Mouse (Mus musculus) thymus, adult 2 months (tissue): ENCODE measurements around the gene Srrm4.

ENCODE experiments used
- CTCF ChIP-seq: fragments of 200-500 bp; IDR thresholded peaks from 2 replicates; pipeline ENCODE4 v1.5.1; 2012; ENCODE audit warnings: mild to moderate bottlenecking, control low read depth, low read length, moderate library complexity, borderline replicate concordance; ENCODE audit not compliant: control insufficient read depth, poor library complexity, insufficient read depth; ENCODE audit errors: extremely low read depth
- POLR2A ChIP-seq: fragments of 200-500 bp; IDR thresholded peaks from 2 replicates; pipeline ENCODE4 v1.6.1; 2012; ENCODE audit warnings: mild to moderate bottlenecking, low read length, control low read depth, moderate library complexity; ENCODE audit not compliant: control insufficient read depth, poor library complexity, insufficient read depth; ENCODE audit errors: extremely low read depth

- no peak for TF ChIP-seq POLR2A
- TF ChIP-seq CTCF = no peak
Observed at GRCm38 (mm10) chr5:116485069-116485468, 106.5 kb downstream of the Srrm4 start.
